Mouse (Mus musculus) midbrain, embryonic 15.5 days (tissue): Measurements from ENCODE around the gene Tmem38a. TPM values are rescaled to one million over a fixed set of nuclear protein-coding genes. Genes with fewer than 3 reads are reported as not detected.

Source experiments
- ATAC-seq: fragments of 200-750 bp; cut with Nextera tagmentation; replicated peaks from 2 replicates; pipeline ENCODE4 v1.8.0; 2017; ENCODE audit warnings: moderate TSS enrichment
- H3K27ac ChIP-seq: fragments of 300-500 bp; sonication (generic); 2 replicates; pipeline ENCODE4 v1.5.1; 2015; ENCODE audit warnings: mild to moderate bottlenecking, inconsistent platforms
- H3K27me3 ChIP-seq: fragments of 300-500 bp; sonication (generic); replicated peaks from 2 replicates; pipeline ENCODE4 v1.6.1; 2015; ENCODE audit warnings: inconsistent platforms
- H3K36me3 ChIP-seq: fragments of 300-500 bp; sonication (generic); replicated peaks from 2 replicates; pipeline ENCODE4 v1.6.1; 2015; ENCODE audit warnings: inconsistent platforms
- H3K4me1 ChIP-seq: fragments of 300-500 bp; sonication (generic); 2 replicates; pipeline ENCODE4 v1.6.1; 2015; ENCODE audit warnings: inconsistent platforms
- H3K4me2 ChIP-seq: fragments of 300-500 bp; sonication (generic); 2 replicates; pipeline ENCODE4 v1.6.1; 2015; ENCODE audit warnings: inconsistent platforms, mild to moderate bottlenecking, moderate library complexity
- H3K4me3 ChIP-seq: fragments of 300-500 bp; sonication (generic); 2 replicates; pipeline ENCODE4 v1.5.1; 2015; ENCODE audit warnings: mild to moderate bottlenecking, inconsistent platforms
- H3K9ac ChIP-seq: fragments of 300-500 bp; sonication (generic); 2 replicates; pipeline ENCODE4 v1.6.1; 2015; ENCODE audit warnings: mild to moderate bottlenecking, inconsistent platforms
- H3K9me3 ChIP-seq: fragments of 300-500 bp; sonication (generic); 2 replicates; pipeline ENCODE4 v1.6.1; 2016; ENCODE audit warnings: inconsistent platforms
- WGBS: fragments of 180-500 bp; shearing (Covaris S2); methylation state at CpG from one replicate; pipeline ENCODE4 v1.1.7; 2015; ENCODE audit warnings: mixed read lengths; 5-methylcytosine and 5-hydroxymethylcytosine counted together
- polyA plus RNA-seq: library from polyadenylated mRNA; unstranded; fragments of >200 nt; fragmentation: Nextera tagmentation; extraction: Ambion mirVana; gene quantifications from 2 replicates; pipeline ENCODE4 v1.2.1, GENCODE M21; 2015

Gene Tmem38a
- polyA plus RNA-seq, 1 experiment from 2014 or later, result 24.5 TPM

DNA sequence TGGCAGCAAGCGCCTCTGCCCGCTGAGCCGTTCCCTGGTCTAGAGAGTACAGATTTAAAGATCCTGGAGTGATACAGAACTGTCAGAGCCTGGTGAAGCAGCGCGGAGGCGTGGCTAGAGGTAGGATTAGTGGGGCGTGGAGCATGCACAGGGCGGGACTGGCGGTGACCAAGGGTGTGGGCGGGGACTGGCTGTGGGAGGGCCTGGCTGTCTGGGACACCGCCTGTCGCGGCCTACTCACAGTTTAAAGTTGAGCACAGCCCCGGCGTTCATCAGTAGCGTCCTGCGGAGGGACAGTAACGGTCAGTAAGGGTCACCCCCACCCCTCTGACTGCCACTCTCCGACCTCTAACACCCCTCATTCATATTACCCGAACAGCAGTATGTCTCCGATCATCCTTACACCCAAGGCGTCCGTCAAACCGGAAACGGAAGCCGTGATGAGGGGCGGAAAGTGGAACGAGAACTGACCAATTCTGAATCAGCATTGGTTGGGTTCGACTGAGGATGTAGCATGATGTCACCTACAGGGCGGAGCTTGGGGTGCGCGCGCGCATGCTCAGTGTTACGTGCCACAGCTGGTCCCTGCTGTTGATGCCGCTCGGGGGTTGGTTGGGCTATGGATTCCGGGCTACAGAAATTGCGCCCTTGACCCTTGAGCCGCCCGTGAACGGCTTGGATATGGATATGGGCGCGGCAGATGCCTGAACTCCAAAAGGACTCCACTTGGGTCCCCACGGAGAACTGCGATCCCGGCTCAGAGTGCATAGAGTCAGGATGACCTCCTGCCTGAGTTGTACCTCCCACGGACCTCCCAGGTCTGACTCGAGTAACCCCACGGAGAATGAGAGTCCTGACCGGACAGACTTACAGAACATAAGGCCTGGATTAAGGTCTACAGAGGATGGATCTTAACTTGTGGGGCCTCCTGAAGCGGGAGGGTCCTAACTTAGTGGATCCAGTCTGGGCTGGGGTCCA is 933 bp upstream of the Tmem38a start, which contains the start of gene Smim7:
Gene Smim7, minus strand, starts transcription at position 456 of the 978 bp plus-strand sequence.
- H3K4me2 ChIP-seq, result peak within 1 kb of the TSS; percentile 96
- peak within 1 kb of the TSS; percentile 89 for H3K27ac ChIP-seq
- no peaks in the 10 kb centered on the region for H3K9me3 ChIP-seq
- H3K4me1 ChIP-seq, result peaks cover 42% of the 10 kb centered on the region
- WGBS, result under 1% methylated on average over 52 of the region's 52 CpGs
- peak within 1 kb of the TSS; percentile 71 for H3K9ac ChIP-seq
- ATAC-seq, result peak; percentile 97
- no peaks in the 10 kb centered on the region for H3K27me3 ChIP-seq
- H3K36me3 ChIP-seq, result peaks cover 17% of the 10 kb centered on the region
- H3K4me3 ChIP-seq, result peak within 1 kb of the TSS; percentile 75

DNA sequence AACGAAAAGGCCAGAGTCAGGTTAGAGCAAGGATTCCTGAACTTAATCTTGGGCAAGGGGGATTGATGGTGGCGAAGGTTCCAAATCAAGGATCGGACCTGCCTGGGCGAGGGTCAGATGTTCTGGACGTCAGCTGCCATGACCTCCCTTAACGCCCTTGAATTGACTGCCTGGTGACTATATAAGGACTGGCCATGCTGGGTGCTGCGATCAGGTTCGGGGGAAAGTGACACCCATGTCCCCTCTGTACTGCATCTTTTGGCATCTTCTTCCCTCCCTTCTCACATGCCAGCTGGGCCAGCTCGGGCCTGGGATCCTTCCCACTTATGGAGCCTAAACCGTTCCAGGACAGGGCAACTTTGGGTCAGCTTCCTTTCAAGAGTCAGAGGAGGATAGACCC is 652 bp downstream of the Tmem38a start:
- H3K9ac ChIP-seq, result peak overlapping the region; percentile 71
- H3K4me3 ChIP-seq, result peak overlapping the region; percentile 75
- H3K9me3 ChIP-seq, result no peaks in the 10 kb centered on the region
- H3K36me3 ChIP-seq, result peaks cover 3% of the 10 kb centered on the region; the same call in 1 of the 2 replicates
- no peaks in the 10 kb centered on the region for H3K27me3 ChIP-seq
- H3K27ac ChIP-seq, result peak overlapping the region; percentile 89; the same call in 1 of the 2 replicates
- WGBS, result 4% methylated on average over 10 of the region's 10 CpGs
- peaks cover 42% of the 10 kb centered on the region for H3K4me1 ChIP-seq
- peak overlapping the region; percentile 96 for H3K4me2 ChIP-seq
- no peak for ATAC-seq

DNA sequence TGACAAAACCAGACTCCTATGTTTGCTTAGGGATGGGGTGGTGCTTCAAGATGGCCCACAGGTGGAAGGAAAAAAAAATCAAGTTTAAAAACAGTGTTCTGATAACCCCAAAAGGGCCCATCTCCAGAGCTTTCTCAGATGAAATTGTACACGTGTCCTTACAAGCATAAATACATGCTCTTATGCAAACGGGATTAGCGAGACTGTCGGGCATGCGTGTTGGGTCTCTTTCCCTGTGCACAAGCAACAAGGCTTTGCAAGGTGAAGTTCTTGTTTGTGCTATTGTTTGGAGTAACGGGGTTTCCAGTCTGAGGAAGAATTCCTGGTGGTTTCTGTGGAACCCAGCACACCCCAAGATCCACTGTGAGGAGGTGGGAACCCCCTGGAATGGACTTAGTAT is 1.6 kb downstream of the Tmem38a start:
- WGBS, result 53% methylated on average over 6 of the region's 6 CpGs
- no peak for ATAC-seq
- peak overlapping the region; percentile 96; the same call in 1 of the 2 replicates for H3K4me2 ChIP-seq
- H3K4me3 ChIP-seq, result 0 out of 2 replicates have a peak overlapping the region, but pooled peaks have one; percentile 75
- no peaks in the 10 kb centered on the region; the same call in 1 of the 2 replicates for H3K36me3 ChIP-seq
- peak overlapping the region; percentile 71; the same call in 1 of the 2 replicates for H3K9ac ChIP-seq
- H3K9me3 ChIP-seq, result no peaks in the 10 kb centered on the region
- no peaks in the 10 kb centered on the region for H3K27me3 ChIP-seq
- H3K27ac ChIP-seq, result no peak overlapping the region
- peaks cover 42% of the 10 kb centered on the region for H3K4me1 ChIP-seq

DNA sequence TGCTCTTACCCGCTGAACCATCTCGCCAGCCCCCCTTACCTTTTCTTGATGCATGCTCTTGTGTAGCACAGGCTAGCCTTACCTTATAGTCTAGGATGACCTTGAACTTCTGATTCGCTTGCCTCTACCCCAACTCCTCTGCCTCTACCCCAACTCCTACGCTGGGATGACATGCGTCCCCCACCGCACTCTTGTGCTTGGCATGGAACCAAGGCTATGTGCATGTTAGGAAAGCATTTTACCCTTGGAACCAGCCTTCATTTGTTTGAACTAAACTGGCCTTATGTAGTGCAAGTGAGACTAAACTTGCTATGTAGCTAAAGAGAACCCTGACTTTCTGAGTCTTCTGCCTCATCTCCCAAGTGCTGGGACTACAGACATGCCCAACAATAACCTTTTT is 4.1 kb downstream of the Tmem38a start:
- no peak for ATAC-seq
- Histone ChIP-seq H3K9me3 (no peaks in the 10 kb centered on the region), H3K36me3 (no peaks in the 10 kb centered on the region), H3K4me1 (peaks cover 25% of the 10 kb centered on the region), H3K4me3 (no peak overlapping the region), H3K9ac (no peak overlapping the region), H3K27me3 (no peaks in the 10 kb centered on the region), H3K27ac (no peak overlapping the region), H3K4me2 (no peak overlapping the region)
- WGBS, result 95% methylated on average over 6 of the region's 6 CpGs

DNA sequence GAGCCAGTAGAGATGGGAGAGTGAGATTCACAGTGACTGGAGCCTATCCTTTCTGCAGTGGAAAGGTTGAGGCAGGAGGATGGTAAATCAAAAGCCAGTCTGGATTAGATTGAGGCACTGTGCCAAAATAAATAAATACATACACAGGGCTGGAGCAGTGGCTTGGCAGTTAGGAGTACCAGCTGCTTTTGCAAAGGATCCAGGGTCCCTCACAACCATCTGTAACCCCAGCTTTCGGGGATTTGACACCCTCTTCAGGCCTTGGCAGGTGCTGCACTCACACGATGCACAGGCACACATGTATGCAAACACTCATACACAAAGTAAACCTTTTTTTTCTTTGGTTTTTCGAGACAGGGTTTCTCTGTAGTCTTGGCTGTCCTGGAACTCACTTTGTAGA is 5.4 kb downstream of the Tmem38a start:
- no peak overlapping the region for H3K4me2 ChIP-seq
- 84% methylated on average over 3 of the region's 3 CpGs for WGBS

DNA sequence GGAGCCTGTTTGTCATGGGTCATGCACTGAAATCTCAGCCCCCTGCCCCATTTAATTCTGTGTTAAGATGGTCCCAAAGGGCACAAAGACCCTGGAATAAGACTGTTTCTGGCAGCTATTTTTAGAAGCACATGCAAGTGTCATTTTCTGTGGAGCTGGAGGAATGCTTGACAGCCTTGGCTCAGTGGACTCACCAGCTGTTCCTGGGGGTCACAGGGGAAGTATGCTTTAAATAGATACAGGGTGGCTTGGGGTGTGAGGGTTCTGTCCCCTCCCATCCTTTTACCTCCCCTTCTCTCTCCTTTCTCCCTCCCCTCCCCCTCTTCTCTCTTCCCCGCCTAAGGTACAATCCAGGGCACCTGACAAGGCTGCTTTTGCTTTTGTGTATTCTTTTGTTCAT is 6.1 kb downstream of the Tmem38a start:
- no peak overlapping the region for H3K9ac ChIP-seq
- no peaks in the 10 kb centered on the region for H3K36me3 ChIP-seq
- WGBS, result 83% methylated on average over 1 of the region's 1 CpGs
- no peaks in the 10 kb centered on the region for H3K27me3 ChIP-seq
- no peak overlapping the region for H3K4me2 ChIP-seq
- no peaks in the 10 kb centered on the region for H3K9me3 ChIP-seq
- no peak for ATAC-seq
- peaks cover 10% of the 10 kb centered on the region for H3K4me1 ChIP-seq
- no peak overlapping the region for H3K4me3 ChIP-seq
- no peak overlapping the region for H3K27ac ChIP-seq

More for the DNA sequence above, 5.4 kb downstream of the Tmem38a start:
- no peak overlapping the region for H3K9ac ChIP-seq
- H3K36me3 ChIP-seq, result no peaks in the 10 kb centered on the region
- H3K4me1 ChIP-seq, result peaks cover 16% of the 10 kb centered on the region
- ATAC-seq, result no peak
- no peak overlapping the region for H3K4me3 ChIP-seq
- no peak overlapping the region for H3K27ac ChIP-seq
- H3K27me3 ChIP-seq, result no peaks in the 10 kb centered on the region
- H3K9me3 ChIP-seq, result no peaks in the 10 kb centered on the region

DNA sequence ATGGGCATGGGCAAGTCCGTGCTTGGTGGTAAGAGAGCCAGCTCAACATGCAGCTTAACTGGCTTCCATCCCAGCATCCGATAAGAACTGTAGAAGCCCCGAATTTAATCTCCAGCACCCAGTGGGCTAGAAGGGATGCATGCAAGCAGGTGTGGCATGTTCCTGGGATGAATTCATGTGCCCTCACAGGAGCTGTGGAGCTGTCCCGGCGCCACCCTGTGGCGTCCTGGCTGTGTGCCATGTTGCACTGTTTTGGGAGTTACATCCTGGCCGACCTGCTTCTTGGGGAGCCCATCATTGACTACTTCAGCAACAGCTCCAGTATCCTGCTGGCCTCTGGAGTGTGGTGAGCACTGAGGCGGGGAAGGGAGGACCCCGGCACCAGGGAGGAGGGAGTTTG is 7.5 kb downstream of the Tmem38a start:
- no peak for ATAC-seq
- Histone ChIP-seq H3K27ac (no peak overlapping the region), H3K36me3 (no peaks in the 10 kb centered on the region), H3K9me3 (no peaks in the 10 kb centered on the region), H3K4me2 (no peak overlapping the region), H3K4me1 (no peaks in the 10 kb centered on the region), H3K27me3 (no peaks in the 10 kb centered on the region), H3K9ac (no peak overlapping the region), H3K4me3 (no peak overlapping the region)
- 75% methylated on average over 9 of the region's 9 CpGs for WGBS

DNA sequence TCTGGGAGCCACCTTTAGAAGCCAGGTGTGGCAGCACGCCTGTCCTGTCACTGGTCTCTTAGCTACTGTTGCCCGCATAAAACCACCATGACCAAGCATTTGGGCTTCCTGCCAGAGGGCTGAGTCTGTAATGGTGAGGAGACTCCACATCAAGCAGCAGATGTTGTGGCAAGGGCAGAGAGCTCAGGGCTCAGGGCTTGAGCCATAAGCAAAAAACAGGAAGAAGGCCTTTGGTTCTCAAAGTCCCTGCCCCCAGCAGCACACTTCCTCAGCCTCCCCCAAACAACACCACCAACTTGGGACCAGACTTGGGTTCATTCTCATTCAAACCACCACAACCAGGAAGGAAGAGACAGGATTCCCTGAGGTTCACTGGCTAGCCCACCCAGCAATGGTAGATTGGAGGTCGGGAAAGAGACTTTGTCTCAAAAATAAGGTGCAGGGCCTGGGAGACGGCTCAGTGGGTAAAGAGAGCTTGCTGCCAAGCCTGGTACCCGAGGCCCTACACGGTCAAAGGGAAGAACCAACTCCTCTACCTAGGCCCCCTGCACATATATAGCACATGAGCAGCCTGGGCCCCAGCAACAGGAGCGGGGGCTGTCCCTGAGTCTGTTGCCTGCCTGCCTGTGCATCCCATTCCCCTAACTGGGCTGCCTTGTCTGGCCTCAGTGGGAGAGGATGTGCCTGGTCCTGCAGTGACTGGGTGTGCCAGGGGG is 11.4 kb downstream of the Tmem38a start:
- 82% methylated on average over 7 of the region's 7 CpGs for WGBS
- H3K4me1 ChIP-seq, result no peaks in the 10 kb centered on the region
- H3K27me3 ChIP-seq, result no peaks in the 10 kb centered on the region
- no peaks in the 10 kb centered on the region for H3K36me3 ChIP-seq
- ATAC-seq, result no peak
- H3K27ac ChIP-seq, result no peak overlapping the region
- no peaks in the 10 kb centered on the region for H3K9me3 ChIP-seq
- no peak overlapping the region for H3K4me2 ChIP-seq
- no peak overlapping the region for H3K9ac ChIP-seq
- no peak overlapping the region for H3K4me3 ChIP-seq

DNA sequence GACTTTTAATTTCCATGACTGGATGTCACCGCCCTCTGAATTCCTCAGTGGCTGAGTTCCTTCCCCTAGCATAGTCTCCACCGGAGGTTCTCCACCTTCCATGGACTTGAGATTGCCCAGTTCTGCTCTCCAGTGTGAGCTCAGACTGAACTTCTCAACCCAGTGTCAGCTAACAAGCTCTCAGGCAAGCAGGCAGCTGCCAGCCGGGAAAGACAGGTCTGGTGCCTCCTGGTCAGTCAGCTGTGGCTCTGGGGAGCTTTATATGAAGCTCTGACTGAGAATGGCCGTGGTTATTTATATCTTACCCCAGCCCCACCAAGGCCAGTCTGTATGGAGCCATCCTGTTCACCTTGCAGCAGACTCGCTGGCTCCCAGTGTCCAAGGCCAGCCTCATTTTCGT is 12.5 kb downstream of the Tmem38a start:
- Histone ChIP-seq H3K4me2 (no peak overlapping the region), H3K4me3 (no peak overlapping the region), H3K36me3 (no peaks in the 10 kb centered on the region), H3K27me3 (no peaks in the 10 kb centered on the region), H3K9me3 (no peaks in the 10 kb centered on the region), H3K9ac (no peak overlapping the region), H3K27ac (no peak overlapping the region), H3K4me1 (no peaks in the 10 kb centered on the region)
- 86% methylated on average over 6 of the region's 6 CpGs for WGBS
- no peak for ATAC-seq

DNA sequence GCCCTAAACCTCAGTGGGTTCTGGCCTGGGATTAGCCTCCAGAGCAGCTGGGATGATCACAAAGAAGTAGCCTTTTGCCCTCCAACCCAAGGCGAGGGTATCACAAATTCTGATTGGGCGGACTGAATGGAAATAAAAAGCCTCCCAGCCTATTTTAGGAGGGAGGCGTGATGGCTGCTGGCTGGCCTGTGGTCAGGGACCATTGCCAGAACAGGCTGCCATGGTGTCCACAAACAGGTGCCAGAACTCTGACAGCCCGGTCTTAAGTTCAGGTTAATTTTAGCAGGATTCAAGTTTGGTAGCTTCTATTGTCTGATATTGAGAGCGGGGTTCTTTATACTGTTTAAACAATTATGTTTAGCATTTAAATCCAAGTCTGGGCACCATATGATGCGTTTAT is 16.0 kb downstream of the Tmem38a start:
- no peak for ATAC-seq
- Histone ChIP-seq H3K27me3 (no peaks in the 10 kb centered on the region), H3K27ac (no peak overlapping the region), H3K9me3 (no peaks in the 10 kb centered on the region), H3K36me3 (no peaks in the 10 kb centered on the region), H3K4me1 (no peaks in the 10 kb centered on the region), H3K4me2 (no peak overlapping the region), H3K9ac (no peak overlapping the region), H3K4me3 (no peak overlapping the region)
- 67% methylated on average over 6 of the region's 6 CpGs for WGBS

DNA sequence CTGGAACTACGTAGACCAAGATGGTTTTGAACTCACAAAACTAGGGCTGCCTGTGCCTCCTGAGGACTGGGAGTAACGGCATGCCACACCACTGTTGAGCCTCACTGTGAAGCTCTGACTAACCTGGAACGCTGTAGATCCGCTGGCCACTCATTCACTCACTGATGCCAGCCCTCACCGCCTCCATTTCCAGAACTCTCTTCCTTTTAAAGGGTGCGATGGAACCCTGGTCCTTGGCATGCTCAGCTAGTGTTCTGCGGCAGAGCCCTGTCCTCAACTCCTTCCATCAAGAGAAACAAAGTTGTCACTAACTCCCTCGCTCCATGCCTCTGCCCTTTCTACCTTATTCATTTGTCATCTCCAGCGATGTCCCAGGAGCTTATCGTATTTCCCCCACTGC is 17.0 kb downstream of the Tmem38a start:
- no peaks in the 10 kb centered on the region for H3K36me3 ChIP-seq
- H3K27me3 ChIP-seq, result no peaks in the 10 kb centered on the region
- no peak for ATAC-seq
- H3K4me3 ChIP-seq, result no peak overlapping the region
- H3K9me3 ChIP-seq, result no peaks in the 10 kb centered on the region
- whole genome bisulfite sequencing, result 90% methylated on average over 10 of the region's 10 CpGs
- H3K27ac ChIP-seq, result no peak overlapping the region
- H3K4me2 ChIP-seq, result no peak overlapping the region
- H3K9ac ChIP-seq, result no peak overlapping the region
- H3K4me1 ChIP-seq, result no peaks in the 10 kb centered on the region

DNA sequence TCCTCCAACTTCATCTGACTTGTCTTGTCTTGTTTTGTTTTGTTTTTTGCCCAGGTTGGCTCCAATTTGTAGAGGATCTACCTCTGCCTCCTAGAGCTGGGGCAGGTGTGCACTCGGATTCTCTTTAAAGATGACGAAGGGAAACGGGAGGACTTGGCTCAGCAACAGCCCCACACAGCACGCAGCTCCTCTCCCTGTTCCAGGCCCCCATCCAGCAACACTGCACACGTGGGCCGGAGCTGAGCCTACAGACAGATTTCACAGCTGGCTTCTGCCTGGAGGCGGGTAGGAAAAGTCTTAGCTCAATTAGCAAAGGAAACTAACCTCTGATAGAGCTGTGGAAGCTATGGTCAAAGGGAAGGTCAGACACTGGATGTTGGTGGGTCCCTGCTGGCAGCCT is 17.4 kb downstream of the Tmem38a start:
- no peak overlapping the region for H3K27ac ChIP-seq
- H3K9me3 ChIP-seq, result no peaks in the 10 kb centered on the region
- H3K36me3 ChIP-seq, result no peaks in the 10 kb centered on the region
- WGBS, result 83% methylated on average over 7 of the region's 7 CpGs
- no peak for ATAC-seq
- no peaks in the 10 kb centered on the region for H3K27me3 ChIP-seq
- H3K4me3 ChIP-seq, result no peak overlapping the region
- no peaks in the 10 kb centered on the region for H3K4me1 ChIP-seq
- no peak overlapping the region for H3K4me2 ChIP-seq
- no peak overlapping the region for H3K9ac ChIP-seq
